Mouse (Mus musculus) kidney, postnatal 25 days (tissue): ENCODE data around the gene 9430097D07Rik.

Source experiments
- DNase-seq, 2 experiments: peaks; one replicate each; pipeline ENCODE4 v3.0.0; 2021; ENCODE audit warnings: mixed read lengths in 2 of 2

The 9430097D07Rik gene

GRCm38 (mm10) chr2:32559570-32559969 is 15.9 kb downstream of the 9430097D07Rik start:
- DNase-seq = no peak

GRCm38 (mm10) chr2:32556019-32556418 is 19.5 kb downstream of the 9430097D07Rik start:
- DNase-seq = no peak

GRCm38 (mm10) chr2:32555484-32555883 is 20.0 kb downstream of the 9430097D07Rik start:
- peak in 1 of 2 experiments; percentile 42 for DNase-seq

GRCm38 (mm10) chr2:32553592-32554148 is 21.8 kb downstream of the 9430097D07Rik start:
- no peak for DNase-seq

- DNase-seq = no peak
These were observed 24.2 kb downstream of the 9430097D07Rik start for GRCm38 (mm10) chr2:32551236-32551635.

GRCm38 (mm10) chr2:32549764-32550163 is 25.7 kb downstream of the 9430097D07Rik start:
- DNase-seq = peak in 1 of 2 experiments; percentile 65

GRCm38 (mm10) chr2:32549171-32549570 is 26.3 kb downstream of the 9430097D07Rik start:
- no peak for DNase-seq

GRCm38 (mm10) chr2:32547964-32548739 is 27.3 kb downstream of the 9430097D07Rik start:
- peak; percentile 80 to 81 for DNase-seq

GRCm38 (mm10) chr2:32547380-32547779 is 28.1 kb downstream of the 9430097D07Rik start:
- DNase-seq = no peak

GRCm38 (mm10) chr2:32546951-32547350 is 28.5 kb downstream of the 9430097D07Rik start:
- DNase-seq = peak; percentile 48 to 50

GRCm38 (mm10) chr2:32543031-32543449 is 32.4 kb downstream of the 9430097D07Rik start:
- DNase-seq = no peak

- DNase-seq = no peak
These were observed 33.4 kb downstream of the 9430097D07Rik start for GRCm38 (mm10) chr2:32541986-32542573.

- DNase-seq = no peak
These were observed 34.1 kb downstream of the 9430097D07Rik start for GRCm38 (mm10) chr2:32541333-32541908.

- DNase-seq = peak in 1 of 2 experiments; percentile 48
These were observed 36.0 kb downstream of the 9430097D07Rik start for GRCm38 (mm10) chr2:32539452-32539981.

- DNase-seq = peak in 1 of 2 experiments; percentile 64
These were observed 37.0 kb downstream of the 9430097D07Rik start for GRCm38 (mm10) chr2:32538461-32538860.

GRCm38 (mm10) chr2:32537941-32538340 is 37.5 kb downstream of the 9430097D07Rik start:
- DNase-seq = peak; percentile 65 to 69

GRCm38 (mm10) chr2:32537360-32537905 is 38.1 kb downstream of the 9430097D07Rik start:
- DNase-seq = peak; percentile 62 to 86

GRCm38 (mm10) chr2:32536634-32537359 is 38.7 kb downstream of the 9430097D07Rik start:
- DNase-seq = peak; percentile 68 to 87

GRCm38 (mm10) chr2:32536086-32536633 is 39.3 kb downstream of the 9430097D07Rik start:
- DNase-seq = peak; percentile 78 to 83

- peak; percentile 71 to 92 for DNase-seq
These were observed 39.9 kb downstream of the 9430097D07Rik start for GRCm38 (mm10) chr2:32535501-32535991.

- peak; percentile 99 to 100 for DNase-seq
These were observed 40.6 kb downstream of the 9430097D07Rik start, which contains the start of gene Fam102a for GRCm38 (mm10) chr2:32534733-32535471. Gene Fam102a (plus strand): TSS chr2:32535332.
